Mouse (Mus musculus) erythroblast, embryonic 14.5 days (primary cell): ENCODE results near the gene Hesx1. TPM values are rescaled to one million over a fixed set of nuclear protein-coding genes. Genes with fewer than 3 reads are reported as not detected.
A peak's percentile ranks its signal among the peaks of the same experiment; 100 is the strongest.

Experiments used
- H3K27me3 ChIP-seq: 2 replicates; pipeline ENCODE4 v1.6.1; 2012; ENCODE audit warnings: inconsistent platforms; ENCODE audit not compliant: control insufficient read depth
- H3K36me3 ChIP-seq: 2 replicates; pipeline ENCODE4 v1.6.1; 2012; ENCODE audit warnings: mild to moderate bottlenecking, inconsistent platforms; ENCODE audit not compliant: control insufficient read depth
- H3K4me1 ChIP-seq: 2 replicates; pipeline ENCODE4 v1.6.1; 2012; ENCODE audit warnings: inconsistent platforms; ENCODE audit not compliant: control insufficient read depth
- H3K4me3 ChIP-seq: replicated peaks from 2 replicates; pipeline ENCODE3; 2012; ENCODE audit warnings: moderate library complexity, mild to moderate bottlenecking, inconsistent platforms
- H3K9me3 ChIP-seq: 2 replicates; pipeline ENCODE4 v1.6.1; 2012; ENCODE audit warnings: low read length, inconsistent platforms, mixed read lengths; ENCODE audit not compliant: control insufficient read depth
- GATA1 ChIP-seq: IDR thresholded peaks from 2 replicates; pipeline ENCODE4 v1.6.1; 2012; ENCODE audit warnings: low read length, inconsistent platforms, mixed read lengths
- TAL1 ChIP-seq: IDR thresholded peaks from 3 replicates; pipeline ENCODE4 v1.6.1; 2012; ENCODE audit warnings: low read length, inconsistent platforms, mixed read lengths
- polyA plus RNA-seq: library from polyadenylated mRNA; stranded (reverse); fragments of >175 nt; gene quantifications from 2 replicates; pipeline ENCODE4 v1.2.3, GENCODE M21; 2012

The Hesx1 gene
- polyA plus RNA-seq, 1 experiment, result 0.46 TPM

DNA sequence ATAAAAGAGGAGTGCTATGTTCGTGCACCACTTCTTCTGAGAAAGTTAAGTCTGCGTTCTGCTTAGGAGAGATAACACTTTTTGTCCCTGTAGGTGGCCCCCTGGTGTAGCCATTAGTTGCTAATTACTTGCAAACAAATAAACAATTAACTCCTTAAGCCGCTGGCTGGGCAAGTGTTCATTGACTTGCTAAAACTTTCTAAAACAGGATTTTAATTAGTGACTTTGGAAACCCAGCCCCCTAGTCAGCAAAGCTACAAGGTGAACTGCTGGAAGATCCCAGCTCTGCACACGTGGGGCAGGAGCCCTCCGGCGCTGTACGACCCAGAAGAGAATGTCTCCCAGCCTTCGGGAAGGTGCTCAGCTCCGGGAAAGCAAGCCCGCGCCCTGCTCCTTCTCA, 6.2 kb downstream of the Hesx1 start:
- TF ChIP-seq GATA1, result no peak
- no peak for TF ChIP-seq TAL1
- H3K4me1 ChIP-seq, result peaks cover 20% of the 10 kb centered on the region
- H3K9me3 ChIP-seq, result no peaks in the 10 kb centered on the region
- H3K27me3 ChIP-seq, result no peaks in the 10 kb centered on the region
- no peaks in the 10 kb centered on the region; the same call in 1 of the 2 replicates for H3K36me3 ChIP-seq
- peak overlapping the region; percentile 61 for H3K4me3 ChIP-seq

DNA sequence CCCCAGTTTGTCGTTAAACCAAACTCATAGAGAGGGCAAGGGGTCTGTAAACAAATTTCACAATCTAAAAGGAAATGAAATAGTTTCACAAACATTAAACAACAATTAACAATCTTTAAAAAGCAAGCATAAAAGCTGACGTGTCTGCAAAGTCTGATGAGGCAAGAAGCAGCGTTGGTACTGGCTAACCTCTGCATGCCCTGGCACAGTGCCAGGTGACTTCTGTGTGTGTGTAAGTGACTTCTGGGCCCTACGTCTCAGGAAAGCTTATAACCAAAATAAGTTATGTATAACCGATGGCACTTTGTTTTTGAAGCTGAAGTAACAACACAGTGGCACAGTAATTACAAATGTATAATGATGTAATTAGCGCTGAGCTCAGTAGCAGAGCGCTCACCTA, 10.7 kb downstream of the Hesx1 start:
- no peaks in the 10 kb centered on the region for H3K27me3 ChIP-seq
- no peaks in the 10 kb centered on the region; the same call in 1 of the 2 replicates for H3K36me3 ChIP-seq
- H3K9me3 ChIP-seq, result no peaks in the 10 kb centered on the region
- TF ChIP-seq TAL1 (no peak), GATA1 (no peak)
- no peak overlapping the region for H3K4me3 ChIP-seq
- H3K4me1 ChIP-seq, result peaks cover 16% of the 10 kb centered on the region

- peaks cover 6% of the 10 kb centered on the region for H3K4me1 ChIP-seq
- TF ChIP-seq GATA1 (no peak), TAL1 (no peak)
- H3K36me3 ChIP-seq, result no peaks in the 10 kb centered on the region; the same call in 1 of the 2 replicates
- no peak overlapping the region for H3K4me3 ChIP-seq
- no peaks in the 10 kb centered on the region for H3K9me3 ChIP-seq
- no peaks in the 10 kb centered on the region for H3K27me3 ChIP-seq
These were observed 11.7 kb downstream of the Hesx1 start for GRCm38 (mm10) chr14:27005937-27006336.

- Histone ChIP-seq H3K36me3 (no peaks in the 10 kb centered on the region), H3K27me3 (no peaks in the 10 kb centered on the region), H3K4me3 (no peak overlapping the region), H3K9me3 (no peaks in the 10 kb centered on the region), H3K4me1 (no peaks in the 10 kb centered on the region)
- no peak for TF ChIP-seq GATA1
- no peak for TF ChIP-seq TAL1
These were observed 17.3 kb downstream of the Hesx1 start for GRCm38 (mm10) chr14:27011561-27011960.

DNA sequence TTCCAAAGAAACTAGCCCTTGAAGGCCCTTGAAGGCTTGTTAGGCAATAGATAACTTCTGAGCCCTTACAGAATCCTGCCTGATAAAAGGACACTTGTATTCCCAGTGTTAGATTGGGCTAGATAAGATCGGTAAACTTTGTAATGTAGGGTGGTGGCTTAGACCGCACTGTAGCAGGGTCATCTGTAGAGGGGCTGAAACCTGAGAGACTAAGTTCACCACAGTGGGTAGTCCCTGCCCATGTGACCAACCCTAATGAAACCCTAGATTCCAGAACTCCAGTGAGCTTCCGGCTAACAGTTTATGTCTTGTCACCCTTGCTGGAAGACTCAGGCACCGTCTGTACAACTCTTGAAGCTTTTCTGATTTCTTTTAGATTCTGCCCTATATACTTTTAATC, 19.4 kb downstream of the Hesx1 start:
- H3K27me3 ChIP-seq, result no peaks in the 10 kb centered on the region
- no peak for TF ChIP-seq TAL1
- TF ChIP-seq GATA1, result no peak
- H3K4me1 ChIP-seq, result no peaks in the 10 kb centered on the region
- H3K9me3 ChIP-seq, result no peaks in the 10 kb centered on the region
- no peaks in the 10 kb centered on the region for H3K36me3 ChIP-seq
- H3K4me3 ChIP-seq, result no peak overlapping the region

GRCm38 (mm10) chr14:27017936-27018335, 23.7 kb downstream of the Hesx1 start:
- TF ChIP-seq GATA1, result no peak
- TF ChIP-seq TAL1, result no peak
- H3K4me3 ChIP-seq, result no peak overlapping the region
- no peaks in the 10 kb centered on the region for H3K4me1 ChIP-seq
- no peaks in the 10 kb centered on the region for H3K9me3 ChIP-seq
- no peaks in the 10 kb centered on the region for H3K27me3 ChIP-seq
- H3K36me3 ChIP-seq, result no peaks in the 10 kb centered on the region

GRCm38 (mm10) chr14:27019850-27020249, 25.6 kb downstream of the Hesx1 start:
- Histone ChIP-seq H3K36me3 (no peaks in the 10 kb centered on the region), H3K27me3 (no peaks in the 10 kb centered on the region), H3K9me3 (no peaks in the 10 kb centered on the region), H3K4me1 (no peaks in the 10 kb centered on the region), H3K4me3 (no peak overlapping the region)
- no peak for TF ChIP-seq TAL1
- no peak for TF ChIP-seq GATA1

GRCm38 (mm10) chr14:27022876-27023275, 28.7 kb downstream of the Hesx1 start:
- no peaks in the 10 kb centered on the region for H3K36me3 ChIP-seq
- no peak overlapping the region for H3K4me3 ChIP-seq
- no peaks in the 10 kb centered on the region for H3K9me3 ChIP-seq
- H3K27me3 ChIP-seq, result no peaks in the 10 kb centered on the region
- TF ChIP-seq GATA1 (no peak), TAL1 (no peak)
- no peaks in the 10 kb centered on the region for H3K4me1 ChIP-seq

DNA sequence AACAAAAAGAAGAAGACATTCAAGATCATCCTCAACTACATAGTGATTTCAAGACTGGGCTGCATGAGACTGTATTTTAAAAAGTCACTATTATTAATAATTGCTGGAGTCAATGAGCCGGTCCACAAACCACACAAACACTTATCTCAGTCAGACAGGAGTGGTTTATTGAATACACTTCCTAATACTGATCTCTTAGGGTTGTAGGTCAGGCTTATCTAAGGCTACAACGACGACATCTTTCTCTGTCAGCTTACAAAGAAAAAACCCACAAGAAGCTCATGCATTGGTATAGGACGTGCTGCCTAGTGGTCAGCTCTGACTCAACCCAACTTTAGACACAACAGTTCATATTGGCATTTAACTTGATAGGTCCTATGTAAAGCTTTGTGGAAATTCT, 30.4 kb downstream of the Hesx1 start:
- H3K4me3 ChIP-seq, result no peak overlapping the region
- H3K4me1 ChIP-seq, result no peaks in the 10 kb centered on the region
- H3K9me3 ChIP-seq, result no peaks in the 10 kb centered on the region
- H3K27me3 ChIP-seq, result no peaks in the 10 kb centered on the region
- no peaks in the 10 kb centered on the region for H3K36me3 ChIP-seq
- TF ChIP-seq GATA1, result no peak
- no peak for TF ChIP-seq TAL1

GRCm38 (mm10) chr14:27029771-27030173, 35.6 kb downstream of the Hesx1 start:
- Histone ChIP-seq H3K4me1 (no peaks in the 10 kb centered on the region), H3K27me3 (no peaks in the 10 kb centered on the region), H3K9me3 (no peaks in the 10 kb centered on the region), H3K36me3 (no peaks in the 10 kb centered on the region), H3K4me3 (no peak overlapping the region)
- TF ChIP-seq GATA1, result no peak
- TF ChIP-seq TAL1, result no peak
